Mouse (Mus musculus) embryonic facial prominence, embryonic 12.5 days (tissue): ENCODE results near the gene Slit3. TPM values are rescaled to one million over a fixed set of nuclear protein-coding genes. Genes with fewer than 3 reads are reported as not detected.

ENCODE experiments used
- ATAC-seq: fragments of 200-750 bp; cut with Nextera tagmentation; 2 replicates; pipeline ENCODE4 v1.8.0; 2017; ENCODE audit not compliant: insufficient number of reproducible peaks, insufficient read depth, low FRiP score, low TSS enrichment
- H3K27ac ChIP-seq: fragments of 300-500 bp; sonication (generic); 2 replicates; pipeline ENCODE4 v1.5.1; 2016; ENCODE audit warnings: mild to moderate bottlenecking
- H3K27me3 ChIP-seq: fragments of 300-500 bp; sonication (generic); 2 replicates; pipeline ENCODE4 v1.6.1; 2016; ENCODE audit warnings: mild to moderate bottlenecking, moderate library complexity
- H3K36me3 ChIP-seq: fragments of 300-500 bp; sonication (generic); 2 replicates; pipeline ENCODE4 v1.6.1; 2016; ENCODE audit warnings: mild to moderate bottlenecking
- H3K4me1 ChIP-seq: fragments of 300-500 bp; sonication (generic); 2 replicates; pipeline ENCODE4 v1.6.1; 2016
- H3K4me2 ChIP-seq: fragments of 300-500 bp; sonication (generic); replicated peaks from 2 replicates; pipeline ENCODE4 v1.6.1; 2016; ENCODE audit warnings: mild to moderate bottlenecking, moderate library complexity
- H3K4me3 ChIP-seq: fragments of 300-500 bp; sonication (generic); 2 replicates; pipeline ENCODE4 v1.5.1; 2016; ENCODE audit warnings: mild to moderate bottlenecking
- H3K9ac ChIP-seq: fragments of 300-500 bp; sonication (generic); 2 replicates; pipeline ENCODE4 v1.6.1; 2016; ENCODE audit warnings: mild to moderate bottlenecking, moderate library complexity
- H3K9me3 ChIP-seq: fragments of 300-500 bp; sonication (generic); 2 replicates; pipeline ENCODE4 v1.6.1; 2016; ENCODE audit warnings: mild to moderate bottlenecking, moderate library complexity
- WGBS: fragments of 180-500 bp; shearing (Covaris S2); methylation state at CpG from one replicate; pipeline ENCODE4 v1.1.7; 2016; 5-methylcytosine and 5-hydroxymethylcytosine counted together
- polyA plus RNA-seq: library from polyadenylated mRNA; unstranded; fragments of >200 nt; fragmentation: Nextera tagmentation; extraction: Ambion mirVana; gene quantifications from 2 replicates; pipeline ENCODE4 v1.2.1, GENCODE M21; 2016

Gene Slit3
- polyA plus RNA-seq, 1 experiment from 2014 or later: 33.5 TPM

GRCm38 (mm10) chr11:35697476-35697875, 576.5 kb downstream of the Slit3 start:
- no peak overlapping the region for H3K4me3 ChIP-seq
- H3K27ac ChIP-seq: no peak overlapping the region
- no peak overlapping the region for H3K4me2 ChIP-seq
- H3K9me3 ChIP-seq: no peaks in the 10 kb centered on the region
- no peaks in the 10 kb centered on the region for H3K27me3 ChIP-seq
- 86% methylated on average over 7 of the region's 7 CpGs for WGBS
- ATAC-seq: no peak
- no peaks in the 10 kb centered on the region for H3K4me1 ChIP-seq
- H3K36me3 ChIP-seq: peaks cover 11% of the 10 kb centered on the region
- H3K9ac ChIP-seq: no peak overlapping the region

GRCm38 (mm10) chr11:35698901-35699300, 577.9 kb downstream of the Slit3 start:
- H3K4me2 ChIP-seq: no peak overlapping the region
- H3K36me3 ChIP-seq: peaks cover 24% of the 10 kb centered on the region
- H3K4me3 ChIP-seq: no peak overlapping the region
- no peak overlapping the region for H3K9ac ChIP-seq
- H3K27ac ChIP-seq: no peak overlapping the region
- H3K27me3 ChIP-seq: no peaks in the 10 kb centered on the region
- WGBS: 88% methylated on average over 5 of the region's 5 CpGs
- peaks cover 4% of the 10 kb centered on the region for H3K9me3 ChIP-seq
- H3K4me1 ChIP-seq: no peaks in the 10 kb centered on the region
- ATAC-seq: peak; percentile 28; the same call in 1 of the 2 replicates

DNA sequence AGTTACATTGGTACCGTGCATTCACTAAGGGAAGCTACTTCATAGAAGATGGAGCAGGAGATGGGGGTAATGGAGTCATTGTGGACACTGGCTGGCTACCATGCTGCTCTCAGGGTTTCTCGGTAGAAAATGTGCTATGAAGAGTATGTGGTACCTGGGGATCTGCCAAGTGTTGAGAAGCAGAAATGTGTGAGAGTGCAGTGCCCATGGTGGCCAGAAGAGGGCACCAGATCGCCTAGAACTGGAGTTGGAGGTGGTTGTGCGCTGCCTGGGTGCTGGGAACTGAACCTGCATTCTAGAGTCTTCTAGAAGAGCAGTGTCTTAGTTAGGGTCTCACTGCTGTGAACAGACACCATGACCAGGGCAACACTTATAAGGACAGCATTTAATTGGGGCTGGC, 582.4 kb downstream of the Slit3 start:
- Histone ChIP-seq H3K36me3 (peaks cover 42% of the 10 kb centered on the region), H3K27ac (no peak overlapping the region), H3K9ac (no peak overlapping the region), H3K27me3 (no peaks in the 10 kb centered on the region), H3K4me2 (no peak overlapping the region), H3K9me3 (peaks cover 4% of the 10 kb centered on the region), H3K4me1 (no peaks in the 10 kb centered on the region), H3K4me3 (no peak overlapping the region)
- no peak for ATAC-seq
- WGBS: 69% methylated on average over 4 of the region's 4 CpGs

DNA sequence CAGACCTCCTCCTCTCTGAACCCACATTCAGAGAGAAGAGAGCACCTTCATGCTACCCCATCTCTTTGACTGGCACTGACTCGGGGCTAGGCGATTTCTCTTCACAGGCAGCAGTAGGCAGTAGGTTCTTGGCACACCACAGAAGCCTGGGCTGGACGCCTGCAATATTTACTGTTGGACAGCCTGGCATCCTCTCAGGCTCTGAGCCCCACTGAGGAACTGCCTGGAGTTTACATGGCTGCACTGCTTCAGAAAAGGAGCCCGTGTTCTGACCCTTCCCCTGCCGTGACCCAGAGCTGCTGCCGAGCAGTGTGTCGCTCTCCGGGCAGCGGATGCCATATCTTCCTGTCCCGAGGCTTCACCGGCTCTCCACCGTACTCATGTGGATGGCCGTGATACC, 583.4 kb downstream of the Slit3 start:
- no peaks in the 10 kb centered on the region for H3K27me3 ChIP-seq
- no peak for ATAC-seq
- H3K9me3 ChIP-seq: peaks cover 4% of the 10 kb centered on the region
- peaks cover 42% of the 10 kb centered on the region for H3K36me3 ChIP-seq
- H3K9ac ChIP-seq: no peak overlapping the region
- no peaks in the 10 kb centered on the region for H3K4me1 ChIP-seq
- WGBS: 95% methylated on average over 13 of the region's 13 CpGs
- no peak overlapping the region for H3K4me3 ChIP-seq
- no peak overlapping the region for H3K27ac ChIP-seq
- no peak overlapping the region for H3K4me2 ChIP-seq

DNA sequence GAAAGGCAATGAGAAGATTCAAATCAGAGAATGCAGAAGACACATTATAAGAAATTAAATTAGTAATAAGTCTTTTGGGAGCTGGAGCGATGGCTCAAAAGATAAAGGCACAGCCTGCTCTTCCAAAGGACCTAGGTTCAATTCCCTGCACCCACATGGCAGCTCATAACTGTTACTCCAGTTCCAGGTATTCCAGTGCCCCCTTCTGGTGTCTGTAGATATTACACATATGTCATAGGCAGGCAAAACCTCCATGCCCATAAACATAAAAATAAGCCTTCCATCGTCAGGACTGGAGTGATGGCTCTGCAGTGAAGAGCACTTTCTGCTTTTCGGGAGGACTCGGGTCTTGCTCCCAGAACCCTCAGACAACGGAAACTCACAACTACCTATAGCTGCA, 583.9 kb downstream of the Slit3 start:
- H3K27ac ChIP-seq: no peak overlapping the region
- ATAC-seq: no peak
- WGBS: 91% methylated on average over 5 of the region's 5 CpGs
- H3K9ac ChIP-seq: no peak overlapping the region
- peaks cover 42% of the 10 kb centered on the region for H3K36me3 ChIP-seq
- no peak overlapping the region for H3K4me3 ChIP-seq
- H3K27me3 ChIP-seq: no peaks in the 10 kb centered on the region
- H3K4me2 ChIP-seq: no peak overlapping the region
- H3K4me1 ChIP-seq: no peaks in the 10 kb centered on the region
- peaks cover 4% of the 10 kb centered on the region for H3K9me3 ChIP-seq

DNA sequence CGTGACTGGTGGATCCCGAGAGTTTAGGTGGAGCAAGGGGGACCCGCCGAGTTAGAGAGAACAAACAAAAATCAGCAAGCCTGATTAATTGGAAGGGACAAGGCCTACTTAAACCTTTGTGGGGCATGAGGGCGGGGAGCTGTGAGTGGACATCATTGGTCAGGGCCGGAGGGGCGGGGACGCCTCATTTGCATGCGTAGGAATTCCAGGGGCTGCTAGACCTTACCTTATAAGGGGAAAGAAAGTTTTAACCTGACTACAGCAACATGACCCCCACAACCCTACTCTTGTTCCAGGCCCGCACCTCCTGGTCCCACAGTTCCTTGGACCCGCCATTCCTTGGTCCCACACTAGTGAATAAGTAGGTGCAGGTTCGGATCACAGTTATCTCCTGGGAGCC, 586.4 kb downstream of the Slit3 start:
- H3K27ac ChIP-seq: no peak overlapping the region
- H3K36me3 ChIP-seq: peaks cover 31% of the 10 kb centered on the region
- 92% methylated on average over 12 of the region's 12 CpGs for WGBS
- H3K27me3 ChIP-seq: no peaks in the 10 kb centered on the region
- no peak overlapping the region for H3K4me2 ChIP-seq
- no peak overlapping the region for H3K4me3 ChIP-seq
- H3K9me3 ChIP-seq: peaks cover 4% of the 10 kb centered on the region
- H3K9ac ChIP-seq: no peak overlapping the region
- no peak for ATAC-seq
- no peaks in the 10 kb centered on the region for H3K4me1 ChIP-seq

GRCm38 (mm10) chr11:35711314-35711713, 590.3 kb downstream of the Slit3 start:
- no peak for ATAC-seq
- Histone ChIP-seq H3K4me2 (no peak overlapping the region), H3K4me1 (no peaks in the 10 kb centered on the region), H3K27ac (no peak overlapping the region), H3K9me3 (no peaks in the 10 kb centered on the region), H3K36me3 (peaks cover 5% of the 10 kb centered on the region; the same call in 1 of the 2 replicates), H3K9ac (no peak overlapping the region), H3K27me3 (no peaks in the 10 kb centered on the region), H3K4me3 (no peak overlapping the region)
- WGBS: 85% methylated on average over 6 of the region's 6 CpGs

DNA sequence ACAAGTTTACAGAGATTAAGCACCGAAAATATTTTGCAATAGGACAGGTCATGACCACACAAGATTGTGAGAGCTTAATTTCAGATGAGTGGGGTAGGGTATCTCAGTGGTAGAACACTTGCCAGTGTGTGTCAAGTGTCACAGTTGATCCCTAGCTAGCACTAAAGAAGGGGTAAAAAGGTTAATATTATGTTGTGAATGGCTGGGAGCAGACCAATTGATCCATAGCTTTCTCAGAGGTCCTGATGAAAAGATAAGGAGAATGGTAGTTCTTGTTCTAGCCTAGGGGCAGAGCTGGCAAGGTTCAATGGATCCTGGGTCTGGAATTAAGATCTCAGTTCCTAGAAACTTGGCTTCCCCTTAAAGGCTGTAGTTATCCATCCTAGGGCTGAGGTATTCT, 597.9 kb downstream of the Slit3 start:
- no peaks in the 10 kb centered on the region for H3K36me3 ChIP-seq
- H3K4me2 ChIP-seq: no peak overlapping the region
- H3K9me3 ChIP-seq: no peaks in the 10 kb centered on the region
- no peak overlapping the region for H3K4me3 ChIP-seq
- H3K27ac ChIP-seq: no peak overlapping the region
- WGBS: 93% methylated on average over 1 of the region's 1 CpGs
- H3K27me3 ChIP-seq: no peaks in the 10 kb centered on the region
- no peaks in the 10 kb centered on the region for H3K4me1 ChIP-seq
- H3K9ac ChIP-seq: no peak overlapping the region
- ATAC-seq: no peak

GRCm38 (mm10) chr11:35723876-35724275, 602.9 kb downstream of the Slit3 start:
- Histone ChIP-seq H3K9ac (no peak overlapping the region), H3K4me3 (no peak overlapping the region), H3K9me3 (no peaks in the 10 kb centered on the region), H3K27me3 (no peaks in the 10 kb centered on the region), H3K27ac (no peak overlapping the region), H3K4me1 (no peaks in the 10 kb centered on the region), H3K4me2 (no peak overlapping the region), H3K36me3 (no peaks in the 10 kb centered on the region)
- WGBS: 83% methylated on average over 5 of the region's 5 CpGs
- no peak for ATAC-seq

DNA sequence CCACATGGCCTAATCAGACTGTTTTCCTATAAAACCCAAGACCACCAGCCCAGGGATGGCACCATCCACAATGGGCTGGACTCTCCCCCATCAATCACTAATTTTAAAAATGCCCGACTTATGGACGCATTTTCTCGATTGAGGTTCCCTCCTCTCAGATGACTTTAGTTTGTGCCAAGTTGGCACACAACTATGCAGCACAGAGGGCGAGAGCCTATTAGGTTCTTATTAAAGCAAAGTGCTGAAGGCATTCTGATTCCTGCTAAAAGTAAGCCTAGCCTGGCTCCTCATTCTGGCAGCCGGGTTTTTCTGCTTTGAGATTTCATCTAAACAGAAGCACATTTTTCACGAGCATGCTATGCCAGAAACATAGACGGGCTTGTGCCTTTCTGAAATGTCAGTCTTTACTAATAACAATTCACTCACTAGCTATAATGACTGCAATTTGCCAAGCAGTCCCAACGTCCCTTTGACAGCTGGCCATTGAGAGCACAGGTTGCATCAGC, 605.4 kb downstream of the Slit3 start:
- no peaks in the 10 kb centered on the region for H3K9me3 ChIP-seq
- H3K4me2 ChIP-seq: no peak overlapping the region
- 65% methylated on average over 8 of the region's 8 CpGs for WGBS
- H3K27me3 ChIP-seq: no peaks in the 10 kb centered on the region
- no peak overlapping the region for H3K9ac ChIP-seq
- H3K4me3 ChIP-seq: no peak overlapping the region
- ATAC-seq: no peak
- no peaks in the 10 kb centered on the region for H3K4me1 ChIP-seq
- no peaks in the 10 kb centered on the region for H3K36me3 ChIP-seq
- no peak overlapping the region for H3K27ac ChIP-seq

GRCm38 (mm10) chr11:35728200-35728599, 607.2 kb downstream of the Slit3 start:
- Histone ChIP-seq H3K27me3 (no peaks in the 10 kb centered on the region), H3K4me3 (no peak overlapping the region), H3K36me3 (no peaks in the 10 kb centered on the region), H3K9ac (no peak overlapping the region), H3K4me1 (no peaks in the 10 kb centered on the region), H3K4me2 (no peak overlapping the region), H3K9me3 (no peaks in the 10 kb centered on the region), H3K27ac (no peak overlapping the region)
- WGBS: 91% methylated on average over 1 of the region's 1 CpGs
- no peak for ATAC-seq

- Histone ChIP-seq H3K9me3 (no peaks in the 10 kb centered on the region), H3K4me3 (no peak overlapping the region), H3K4me2 (no peak overlapping the region), H3K9ac (no peak overlapping the region), H3K4me1 (no peaks in the 10 kb centered on the region), H3K27ac (no peak overlapping the region), H3K36me3 (no peaks in the 10 kb centered on the region), H3K27me3 (no peaks in the 10 kb centered on the region)
- no peak for ATAC-seq
- 50% methylated on average over 5 of the region's 5 CpGs for WGBS
Observed at GRCm38 (mm10) chr11:35729186-35729585, 608.2 kb downstream of the Slit3 start.

DNA sequence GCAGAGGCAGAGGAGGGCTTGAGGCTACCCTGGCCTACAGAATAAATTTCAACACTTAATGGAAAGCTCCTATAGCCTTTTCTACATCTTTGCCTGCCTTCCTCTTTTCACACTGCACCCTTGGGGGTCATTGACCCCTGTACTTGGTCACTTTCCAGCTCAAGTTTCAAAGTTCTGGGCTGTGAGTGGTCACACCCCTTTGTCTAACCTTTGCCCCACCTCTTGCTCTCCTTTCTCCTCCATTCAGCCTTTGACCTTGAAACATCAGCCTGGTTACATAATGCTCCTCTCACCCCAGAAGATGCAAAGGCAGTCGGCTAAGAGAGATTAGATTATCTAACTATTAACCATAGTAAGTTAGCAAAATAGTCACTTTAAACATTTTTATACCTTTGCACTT, 611.3 kb downstream of the Slit3 start:
- no peak overlapping the region for H3K27ac ChIP-seq
- no peak overlapping the region for H3K4me2 ChIP-seq
- H3K9me3 ChIP-seq: no peaks in the 10 kb centered on the region
- no peak overlapping the region for H3K4me3 ChIP-seq
- H3K27me3 ChIP-seq: no peaks in the 10 kb centered on the region
- no peak overlapping the region for H3K9ac ChIP-seq
- 45% methylated on average over 1 of the region's 1 CpGs for WGBS
- H3K36me3 ChIP-seq: no peaks in the 10 kb centered on the region
- no peak for ATAC-seq
- H3K4me1 ChIP-seq: no peaks in the 10 kb centered on the region
